Mouse (Mus musculus): Measurements from ENCODE around the gene Lrrtm3. TPM values are rescaled to one million over a fixed set of nuclear protein-coding genes. Genes with fewer than 3 reads are reported as not detected.

The Lrrtm3 gene
- 1.5 TPM in 2 replicates for polyA plus RNA-seq (2015; fragmentation: Nextera tagmentation; extraction: Ambion mirVana)

DNA sequence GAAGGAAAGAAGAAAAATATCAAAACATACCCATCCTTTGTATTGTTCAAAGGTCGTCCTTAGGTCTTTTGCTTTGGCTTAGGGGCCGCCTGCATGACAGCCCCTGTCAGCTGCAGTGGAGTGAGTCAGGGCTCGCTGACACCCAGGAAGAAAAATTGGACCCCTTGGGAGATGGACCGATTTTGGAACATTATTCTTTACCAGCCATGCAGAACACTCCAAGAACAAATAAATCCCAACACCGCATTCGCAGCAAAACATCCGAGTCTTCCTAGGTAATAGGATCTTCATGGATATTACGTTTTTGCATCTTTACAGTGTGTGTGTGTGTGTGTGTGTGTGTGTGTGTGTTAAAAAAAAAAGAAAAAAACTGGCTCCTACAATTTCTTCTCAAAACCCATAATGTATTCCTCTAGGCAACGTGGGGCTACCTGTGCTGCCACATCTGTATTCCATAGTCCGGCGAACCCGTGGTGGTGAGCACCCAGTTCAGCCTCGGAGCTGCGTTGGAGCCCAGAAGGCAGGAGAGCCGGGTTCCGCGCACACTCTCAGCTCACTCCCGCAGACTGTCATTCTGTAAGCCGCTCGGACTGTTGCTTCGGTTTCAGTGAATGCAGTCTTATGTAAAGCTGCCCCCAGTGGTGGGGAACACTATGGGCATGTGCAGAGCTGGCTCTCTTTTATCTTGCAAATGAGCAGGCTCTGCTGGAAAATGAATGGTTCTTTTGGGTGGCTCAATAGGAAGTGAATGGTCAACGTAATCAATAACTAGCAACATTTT, at the start of gene Lrrtm3:
Gene Lrrtm3 (minus strand): TSS at position 598 of the 781 bp plus-strand sequence.
- Histone ChIP-seq H3K36me3 (no peaks in the 10 kb centered on the region), H3K4me2 (peak within 1 kb of the TSS; percentile 59), H3K9ac (no peak within 1 kb of the TSS), H3K27ac (no peak within 1 kb of the TSS), H3K4me3 (peak within 1 kb of the TSS; percentile 35), H3K9me3 (replicated peaks) (no peaks in the 10 kb centered on the region), H3K27me3 (peaks cover 12% of the 10 kb centered on the region), H3K4me1 (replicated peaks) (peaks cover 26% of the 10 kb centered on the region)
- 6% methylated on average over 22 of the region's 22 CpGs for WGBS
- peak; percentile 83 for ATAC-seq (replicated peaks; ENCODE audit: insufficient number of reproducible peaks, insufficient read depth, low FRiP score, low read depth)

DNA sequence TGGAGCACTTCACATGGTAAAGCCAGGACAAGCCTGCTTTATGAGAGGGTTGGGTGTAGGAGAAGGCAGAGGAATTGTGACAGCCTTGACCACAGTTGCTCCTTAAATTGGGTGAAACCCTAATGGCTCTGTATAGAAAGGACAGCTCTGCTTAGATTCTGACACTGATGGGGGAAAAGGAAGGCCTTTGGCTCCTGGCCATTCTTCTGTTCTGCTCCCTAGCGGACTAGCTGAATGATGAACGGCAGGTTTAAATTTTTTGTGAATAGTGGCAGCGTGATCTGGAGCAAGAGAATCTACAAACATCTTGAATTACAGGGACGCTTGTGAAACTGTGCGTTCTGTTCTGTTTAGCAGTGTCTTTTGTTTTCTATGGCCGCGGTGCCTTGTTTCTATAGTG, 45.4 kb upstream of the Lrrtm3 start:
- H3K4me2 ChIP-seq = no peak overlapping the region
- 79% methylated on average over 7 of the region's 7 CpGs for WGBS
- no peaks in the 10 kb centered on the region for H3K36me3 ChIP-seq
- no peaks in the 10 kb centered on the region for H3K27me3 ChIP-seq
- no peak overlapping the region for H3K9ac ChIP-seq
- ATAC-seq (replicated peaks; ENCODE audit: insufficient number of reproducible peaks, insufficient read depth, low FRiP score, low read depth) = no peak
- H3K9me3 ChIP-seq (replicated peaks) = no peaks in the 10 kb centered on the region
- H3K4me1 ChIP-seq (replicated peaks) = no peaks in the 10 kb centered on the region; the same call in 1 of the 2 replicates
- H3K4me3 ChIP-seq = no peak overlapping the region
- no peak overlapping the region for H3K27ac ChIP-seq

- Histone ChIP-seq H3K4me1 (replicated peaks) (no peaks in the 10 kb centered on the region; the same call in 1 of the 2 replicates), H3K4me3 (no peak overlapping the region), H3K36me3 (no peaks in the 10 kb centered on the region), H3K4me2 (no peak overlapping the region), H3K27ac (no peak overlapping the region), H3K27me3 (no peaks in the 10 kb centered on the region), H3K9me3 (replicated peaks) (no peaks in the 10 kb centered on the region), H3K9ac (no peak overlapping the region)
- 62% methylated on average over 3 of the region's 3 CpGs for WGBS
- no peak for ATAC-seq (replicated peaks; ENCODE audit: insufficient number of reproducible peaks, insufficient read depth, low FRiP score, low read depth)
Observed at GRCm38 (mm10) chr10:64133461-64133860, 43.4 kb upstream of the Lrrtm3 start.

DNA sequence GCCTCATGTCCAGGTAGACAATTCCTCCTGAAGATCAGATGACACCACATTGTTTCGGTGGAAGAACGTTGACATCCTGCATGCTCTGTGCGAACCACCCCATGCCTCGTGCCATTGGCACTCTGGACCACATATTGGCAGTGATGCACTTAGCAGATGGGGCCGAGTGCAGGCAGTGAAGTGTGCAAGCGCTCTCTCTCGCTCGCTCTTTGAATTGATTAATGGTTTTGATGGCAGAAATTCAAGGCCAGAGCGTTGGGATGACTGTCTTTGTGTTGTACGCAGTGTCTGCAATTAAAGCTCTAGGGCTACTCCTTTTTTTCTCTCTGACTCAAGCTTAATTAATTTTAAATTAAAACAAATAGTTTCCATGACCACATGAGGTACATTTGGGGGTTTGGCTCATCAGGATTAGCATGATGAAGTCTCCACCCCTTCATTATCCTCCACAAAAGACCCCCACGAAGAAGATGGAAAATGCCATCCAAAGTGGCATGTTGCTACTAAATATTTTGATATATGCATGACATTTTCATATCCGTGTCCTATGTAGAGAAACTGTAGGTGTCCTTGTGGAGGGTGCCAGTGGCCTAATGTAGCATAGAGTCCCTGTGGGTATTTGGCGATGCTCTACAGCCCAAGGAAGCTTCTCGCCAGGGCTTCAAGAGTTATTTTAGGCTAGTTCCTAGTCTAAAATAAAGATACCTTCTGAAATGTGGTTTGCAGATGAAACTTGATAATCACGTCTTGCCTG, 40.5 kb upstream of the Lrrtm3 start:
- ATAC-seq (replicated peaks; ENCODE audit: insufficient number of reproducible peaks, insufficient read depth, low FRiP score, low read depth) = no peak
- Histone ChIP-seq H3K4me2 (no peak overlapping the region), H3K9me3 (replicated peaks) (no peaks in the 10 kb centered on the region), H3K9ac (no peak overlapping the region), H3K4me1 (replicated peaks) (no peaks in the 10 kb centered on the region), H3K36me3 (no peaks in the 10 kb centered on the region), H3K27me3 (no peaks in the 10 kb centered on the region), H3K27ac (no peak overlapping the region), H3K4me3 (no peak overlapping the region)
- WGBS = 86% methylated on average over 15 of the region's 15 CpGs

- H3K4me3 ChIP-seq = no peak overlapping the region
- 71% methylated on average over 3 of the region's 3 CpGs for WGBS
- H3K9ac ChIP-seq = no peak overlapping the region
- no peaks in the 10 kb centered on the region for H3K4me1 ChIP-seq (replicated peaks)
- no peak for ATAC-seq (replicated peaks; ENCODE audit: insufficient number of reproducible peaks, insufficient read depth, low FRiP score, low read depth)
- no peak overlapping the region for H3K4me2 ChIP-seq
- H3K27me3 ChIP-seq = no peaks in the 10 kb centered on the region
- H3K9me3 ChIP-seq (replicated peaks) = no peaks in the 10 kb centered on the region
- no peaks in the 10 kb centered on the region for H3K36me3 ChIP-seq
- no peak overlapping the region for H3K27ac ChIP-seq
Observed at GRCm38 (mm10) chr10:64118833-64119232, 28.8 kb upstream of the Lrrtm3 start.

- WGBS = 94% methylated on average over 11 of the region's 11 CpGs
- H3K9ac ChIP-seq = no peak overlapping the region
- H3K4me3 ChIP-seq = no peak overlapping the region
- no peaks in the 10 kb centered on the region for H3K27me3 ChIP-seq
- ATAC-seq (replicated peaks; ENCODE audit: insufficient number of reproducible peaks, insufficient read depth, low FRiP score, low read depth) = no peak
- no peak overlapping the region for H3K4me2 ChIP-seq
- H3K27ac ChIP-seq = no peak overlapping the region
- no peaks in the 10 kb centered on the region for H3K36me3 ChIP-seq
- no peaks in the 10 kb centered on the region for H3K9me3 ChIP-seq (replicated peaks)
- H3K4me1 ChIP-seq (replicated peaks) = no peaks in the 10 kb centered on the region
Observed at GRCm38 (mm10) chr10:64115246-64115645, 25.2 kb upstream of the Lrrtm3 start.

- Histone ChIP-seq H3K4me2 (no peak overlapping the region), H3K27me3 (no peaks in the 10 kb centered on the region), H3K27ac (no peak overlapping the region), H3K4me3 (no peak overlapping the region), H3K9ac (no peak overlapping the region), H3K36me3 (no peaks in the 10 kb centered on the region), H3K9me3 (replicated peaks) (no peaks in the 10 kb centered on the region), H3K4me1 (replicated peaks) (no peaks in the 10 kb centered on the region)
- 89% methylated on average over 1 of the region's 1 CpGs for WGBS
- no peak for ATAC-seq (replicated peaks; ENCODE audit: insufficient number of reproducible peaks, insufficient read depth, low FRiP score, low read depth)
Observed at GRCm38 (mm10) chr10:64096532-64096931, 6.5 kb upstream of the Lrrtm3 start.

DNA sequence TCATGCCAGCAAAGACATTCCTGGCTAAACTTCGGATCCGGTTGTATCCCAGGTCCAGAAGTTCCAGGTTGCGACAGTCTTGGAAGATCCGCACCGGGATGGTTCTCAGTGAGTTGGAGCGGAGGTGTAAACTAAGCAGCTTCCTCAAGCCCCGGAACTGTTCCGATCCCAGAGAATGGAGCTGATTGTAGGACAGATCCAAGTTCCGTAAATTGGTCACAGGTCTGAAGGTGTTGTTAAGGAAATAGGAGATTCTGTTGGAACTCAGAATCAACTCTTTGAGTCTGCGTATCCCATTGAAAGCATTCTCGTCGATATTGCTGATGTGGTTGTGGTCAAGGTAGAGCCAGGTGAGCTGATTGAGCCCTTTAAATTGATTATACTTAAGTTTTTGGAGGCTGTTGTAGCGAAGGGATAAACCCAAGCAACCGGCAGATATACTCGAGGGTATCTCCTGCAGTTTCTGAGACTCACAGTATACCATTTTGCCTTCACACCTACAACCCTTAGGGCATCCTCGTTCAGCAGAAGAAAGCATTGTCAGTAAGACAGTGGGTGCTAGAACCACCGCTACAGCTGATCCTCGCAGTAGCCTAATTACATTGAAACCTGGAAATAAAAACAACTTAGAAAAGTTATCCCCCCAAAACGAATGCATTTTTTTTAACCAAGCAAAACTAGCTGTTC, 1.2 kb downstream of the Lrrtm3 start:
- Histone ChIP-seq H3K9ac (no peak overlapping the region), H3K27ac (no peak overlapping the region), H3K9me3 (replicated peaks) (no peaks in the 10 kb centered on the region), H3K27me3 (peaks cover 12% of the 10 kb centered on the region), H3K36me3 (no peaks in the 10 kb centered on the region), H3K4me2 (no peak overlapping the region), H3K4me3 (no peak overlapping the region), H3K4me1 (replicated peaks) (peaks cover 27% of the 10 kb centered on the region)
- no peak for ATAC-seq (replicated peaks; ENCODE audit: insufficient number of reproducible peaks, insufficient read depth, low FRiP score, low read depth)
- 39% methylated on average over 19 of the region's 19 CpGs for WGBS

DNA sequence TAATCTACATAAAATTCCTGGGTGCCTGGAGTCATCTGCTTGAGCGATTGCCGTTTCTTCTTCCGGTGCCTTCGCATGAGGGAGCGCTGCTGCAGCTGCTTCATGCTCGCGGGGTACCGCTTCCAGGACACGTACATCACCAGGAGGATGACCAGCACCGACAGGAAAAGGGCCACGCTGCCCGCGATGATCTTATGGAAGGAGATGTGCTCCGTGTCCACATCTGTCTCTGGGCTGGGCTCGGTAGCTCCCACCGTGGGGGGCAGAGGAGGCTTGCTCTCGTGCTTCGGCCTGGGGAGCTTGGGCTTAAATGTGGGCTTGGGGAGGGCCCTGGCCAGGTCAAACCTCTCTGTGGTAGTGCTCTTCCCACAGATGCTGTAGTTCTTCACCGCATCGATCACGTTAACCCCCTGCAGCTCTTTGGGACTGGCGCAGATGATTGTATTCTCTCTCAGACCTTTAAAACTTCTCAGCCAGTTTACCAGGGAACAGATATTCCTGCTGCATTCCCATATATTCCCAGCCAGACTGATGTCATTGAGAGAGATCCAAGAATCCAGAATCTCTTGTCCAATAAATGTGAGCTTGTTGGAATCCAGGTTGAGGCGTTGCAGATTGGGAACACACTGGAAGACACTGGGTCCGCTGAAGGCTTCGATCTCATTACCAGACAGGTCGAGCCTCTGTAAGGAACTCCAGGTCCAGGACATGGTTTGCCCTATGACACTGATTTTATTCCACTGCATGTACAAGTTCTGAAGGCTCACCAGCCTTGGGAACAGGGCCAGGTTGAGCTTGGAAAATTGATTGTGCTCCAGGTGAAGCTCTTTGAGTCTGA, 1.9 kb downstream of the Lrrtm3 start:
- Histone ChIP-seq H3K27me3 (peaks cover 12% of the 10 kb centered on the region), H3K27ac (no peak overlapping the region), H3K4me2 (peak overlapping the region; percentile 71), H3K9me3 (replicated peaks) (no peaks in the 10 kb centered on the region), H3K4me1 (replicated peaks) (peaks cover 30% of the 10 kb centered on the region), H3K9ac (0 out of 2 replicates have a peak overlapping the region, but pooled peaks have one; percentile 31), H3K4me3 (peak overlapping the region; percentile 41), H3K36me3 (no peaks in the 10 kb centered on the region)
- WGBS = 9% methylated on average over 26 of the region's 26 CpGs
- ATAC-seq (replicated peaks; ENCODE audit: insufficient number of reproducible peaks, insufficient read depth, low FRiP score, low read depth) = no peak

DNA sequence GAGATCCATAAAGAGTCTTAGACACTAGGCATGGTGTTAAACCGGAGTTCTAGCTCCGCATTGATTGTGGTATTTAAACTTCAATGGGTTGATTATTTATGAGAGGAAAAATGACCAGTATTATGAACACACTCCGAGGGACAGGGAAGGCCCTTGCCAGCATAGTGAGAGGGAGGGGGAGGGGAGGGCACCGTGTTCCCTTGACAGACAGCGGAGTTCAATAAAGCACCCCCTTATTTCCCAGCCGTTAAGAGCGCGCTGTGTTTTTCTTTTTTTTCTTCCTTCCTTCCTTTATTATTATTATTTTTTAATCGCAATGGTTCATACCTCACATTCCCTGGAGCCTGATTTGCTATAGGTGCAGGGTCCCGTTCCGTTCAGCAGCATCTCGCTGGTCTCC, 2.6 kb downstream of the Lrrtm3 start:
- 2% methylated on average over 12 of the region's 12 CpGs for WGBS
- peaks cover 30% of the 10 kb centered on the region for H3K4me1 ChIP-seq (replicated peaks)
- H3K9me3 ChIP-seq (replicated peaks) = no peaks in the 10 kb centered on the region
- H3K36me3 ChIP-seq = no peaks in the 10 kb centered on the region
- H3K4me2 ChIP-seq = peak overlapping the region; percentile 71
- H3K4me3 ChIP-seq = peak overlapping the region; percentile 41
- H3K9ac ChIP-seq = no peak overlapping the region
- H3K27me3 ChIP-seq = peaks cover 12% of the 10 kb centered on the region
- ATAC-seq (replicated peaks; ENCODE audit: insufficient number of reproducible peaks, insufficient read depth, low FRiP score, low read depth) = no peak
- H3K27ac ChIP-seq = no peak overlapping the region

All from heart, embryonic 15.5 days (tissue).